Mouse (Mus musculus) heart, embryonic 16.5 days (tissue): Measurements from ENCODE around the gene Cx3cl1. TPM values are rescaled to one million over a fixed set of nuclear protein-coding genes. Genes with fewer than 3 reads are reported as not detected.

Experiments
- polyA plus RNA-seq: library from polyadenylated mRNA; unstranded; fragments of >200 nt; fragmentation: Nextera tagmentation; extraction: Ambion mirVana; gene quantifications from 2 replicates; pipeline ENCODE4 v1.2.1, GENCODE M21; 2015

Cx3cl1 gene
- polyA plus RNA-seq, 1 experiment from 2014 or later = 8.2 TPM

Other genes starting within 250 kb of the Cx3cl1 start
- gene Cpne2, start 239.0 kb upstream of the Cx3cl1 start, polyA plus RNA-seq = 5.4 and 5.8 TPM in 2 replicates
- gene Rspry1, start 170.1 kb upstream of the Cx3cl1 start, polyA plus RNA-seq = 23.6 and 26.8 TPM in 2 replicates
- gene Fam192a, start 170.0 kb upstream of the Cx3cl1 start, polyA plus RNA-seq = 34.7 and 42.1 TPM in 2 replicates
- 116 and 117 TPM in 2 replicates for gene Arl2bp, start 105.4 kb upstream of the Cx3cl1 start, polyA plus RNA-seq
- 0.29 and 0.57 TPM in 2 replicates for gene Pllp, start 75.7 kb upstream of the Cx3cl1 start, polyA plus RNA-seq
- gene Ccl22, start 26.4 kb upstream of the Cx3cl1 start, polyA plus RNA-seq = 0.16 TPM in 1 of 2 replicates, not detected in the other
- gene Ccl17, start 38.4 kb downstream of the Cx3cl1 start, polyA plus RNA-seq = 0.44 and 0.51 TPM in 2 replicates
- gene Coq9, start 66.3 kb downstream of the Cx3cl1 start, polyA plus RNA-seq = 194 and 209 TPM in 2 replicates
- 88.2 and 98.8 TPM in 2 replicates for gene Ciapin1, start 66.3 kb downstream of the Cx3cl1 start, polyA plus RNA-seq
- 123 and 134 TPM in 2 replicates for gene Polr2c, start 85.4 kb downstream of the Cx3cl1 start, polyA plus RNA-seq
- 28.9 and 33.7 TPM in 2 replicates for gene Dok4, start 104.3 kb downstream of the Cx3cl1 start, polyA plus RNA-seq
- 17.4 and 19.8 TPM in 2 replicates for gene Ccdc102a, start 146.1 kb downstream of the Cx3cl1 start, polyA plus RNA-seq
- 0.71 and 1.4 TPM in 2 replicates for gene Adgrg5, start 151.7 kb downstream of the Cx3cl1 start, polyA plus RNA-seq
- gene Adgrg1, start 202.7 kb downstream of the Cx3cl1 start, polyA plus RNA-seq = 12.0 and 18.0 TPM in 2 replicates
- gene Adgrg3, start 245.7 kb downstream of the Cx3cl1 start, polyA plus RNA-seq = 4.9 and 5.2 TPM in 2 replicates